Mouse (Mus musculus): Measurements from ENCODE around the gene Fan1. TPM values are rescaled to one million over a fixed set of nuclear protein-coding genes. Genes with fewer than 3 reads are reported as not detected.

Fan1 gene
- polyA plus RNA-seq, 1 experiment from 2014 or later: 6.4 TPM

DNA sequence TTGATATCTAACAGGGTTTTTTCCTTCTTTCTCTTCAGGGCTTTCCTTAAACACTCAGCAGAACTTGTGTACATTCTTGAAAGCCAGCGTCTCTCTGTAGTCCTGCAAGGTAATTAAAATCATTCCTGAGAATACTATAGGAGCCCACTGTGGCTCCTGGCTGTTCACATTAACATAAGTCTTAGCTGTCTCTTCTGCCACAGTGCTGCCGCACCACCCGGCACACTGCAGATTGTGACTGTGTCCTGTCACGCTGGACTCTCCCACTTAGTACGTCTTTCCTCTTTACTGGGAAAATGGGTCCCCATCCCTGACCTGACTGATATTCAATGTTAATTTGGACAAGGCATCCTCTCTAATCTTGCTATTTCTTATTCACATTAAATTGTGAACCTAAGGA is 52.8 kb downstream of the Fan1 start:
- H3K4me1 ChIP-seq (replicated peaks; ENCODE audit: control insufficient read depth, insufficient read depth, low read length): no peaks in the 10 kb centered on the region
- H3K9me3 ChIP-seq (ENCODE audit: control insufficient read depth, low read length): no peaks in the 10 kb centered on the region
- no peak overlapping the region for H3K4me3 ChIP-seq (ENCODE audit: low read depth, low read length)
- DNase-seq (ENCODE audit: low spot score): no peak
- WGBS: 89% methylated on average over 5 of the region's 5 CpGs
- H3K4me2 ChIP-seq (ENCODE audit: low read length): no peak overlapping the region
- no peak for ATAC-seq (replicated peaks; ENCODE audit: low FRiP score, low TSS enrichment, low read depth)
- no peak overlapping the region for H3K9ac ChIP-seq (ENCODE audit: low read length)
- H3K27me3 ChIP-seq (replicated peaks; ENCODE audit: control insufficient read depth, insufficient read depth, low read length): no peaks in the 10 kb centered on the region
- no peak overlapping the region for H3K27ac ChIP-seq (ENCODE audit: low read depth)
- H3K36me3 ChIP-seq (ENCODE audit: control insufficient read depth, insufficient read depth, low read length): peaks cover 36% of the 10 kb centered on the region

GRCm38 (mm10) chr7:64312811-64313210 is 61.1 kb downstream of the Fan1 start:
- Histone ChIP-seq H3K27me3 (replicated peaks; ENCODE audit: control insufficient read depth, insufficient read depth, low read length) (no peaks in the 10 kb centered on the region), H3K9me3 (ENCODE audit: control insufficient read depth, low read length) (no peaks in the 10 kb centered on the region), H3K36me3 (ENCODE audit: control insufficient read depth, insufficient read depth, low read length) (peaks cover 23% of the 10 kb centered on the region), H3K4me3 (ENCODE audit: low read depth, low read length) (no peak overlapping the region), H3K4me1 (replicated peaks; ENCODE audit: control insufficient read depth, insufficient read depth, low read length) (no peaks in the 10 kb centered on the region), H3K4me2 (ENCODE audit: low read length) (no peak overlapping the region), H3K27ac (ENCODE audit: low read depth) (no peak overlapping the region), H3K9ac (ENCODE audit: low read length) (no peak overlapping the region)
- WGBS: 64% methylated on average over 7 of the region's 7 CpGs
- DNase-seq (ENCODE audit: low spot score): no peak
- ATAC-seq (replicated peaks; ENCODE audit: low FRiP score, low TSS enrichment, low read depth): no peak

- Histone ChIP-seq H3K36me3 (ENCODE audit: control insufficient read depth, insufficient read depth, low read length) (peaks cover 18% of the 10 kb centered on the region; the same call in 1 of the 2 replicates), H3K4me1 (replicated peaks; ENCODE audit: control insufficient read depth, insufficient read depth, low read length) (no peaks in the 10 kb centered on the region), H3K27me3 (replicated peaks; ENCODE audit: control insufficient read depth, insufficient read depth, low read length) (no peaks in the 10 kb centered on the region), H3K27ac (ENCODE audit: low read depth) (no peak overlapping the region), H3K4me3 (ENCODE audit: low read depth, low read length) (no peak overlapping the region), H3K4me2 (ENCODE audit: low read length) (no peak overlapping the region), H3K9ac (ENCODE audit: low read length) (no peak overlapping the region), H3K9me3 (ENCODE audit: control insufficient read depth, low read length) (no peaks in the 10 kb centered on the region)
- 55% methylated on average over 2 of the region's 2 CpGs for WGBS
- no peak for ATAC-seq (replicated peaks; ENCODE audit: low FRiP score, low TSS enrichment, low read depth)
- DNase-seq (ENCODE audit: low spot score): no peak
These were observed 63.1 kb downstream of the Fan1 start for GRCm38 (mm10) chr7:64310756-64311155.

- ATAC-seq (replicated peaks; ENCODE audit: low FRiP score, low TSS enrichment, low read depth) (no peak), DNase-seq (ENCODE audit: low spot score) (no peak)
- H3K4me2 ChIP-seq (ENCODE audit: low read length): no peak overlapping the region
- H3K9me3 ChIP-seq (ENCODE audit: control insufficient read depth, low read length): no peaks in the 10 kb centered on the region
- H3K36me3 ChIP-seq (ENCODE audit: control insufficient read depth, insufficient read depth, low read length): peaks cover 18% of the 10 kb centered on the region; the same call in 1 of the 2 replicates
- H3K9ac ChIP-seq (ENCODE audit: low read length): no peak overlapping the region
- H3K27me3 ChIP-seq (replicated peaks; ENCODE audit: control insufficient read depth, insufficient read depth, low read length): no peaks in the 10 kb centered on the region
- no peaks in the 10 kb centered on the region for H3K4me1 ChIP-seq (replicated peaks; ENCODE audit: control insufficient read depth, insufficient read depth, low read length)
- H3K4me3 ChIP-seq (ENCODE audit: low read depth, low read length): no peak overlapping the region
- H3K27ac ChIP-seq (ENCODE audit: low read depth): no peak overlapping the region
- WGBS: 80% methylated on average over 7 of the region's 7 CpGs
These were observed 63.7 kb downstream of the Fan1 start for GRCm38 (mm10) chr7:64310241-64310640.

Other genes with a start within 250 kb of the Fan1 start
- gene Trpm1, start 220.3 kb downstream of the Fan1 start, polyA plus RNA-seq (2014; fragmentation: Nextera tagmentation; extraction: Ambion mirVana): not detected in 2 replicates
- gene Mtmr10, start 86.4 kb downstream of the Fan1 start, polyA plus RNA-seq (2014; fragmentation: Nextera tagmentation; extraction: Ambion mirVana): 8.8 and 10.1 TPM in 2 replicates
- gene Mphosph10, start 18.2 kb upstream of the Fan1 start, polyA plus RNA-seq (2014; fragmentation: Nextera tagmentation; extraction: Ambion mirVana): 40.5 and 44.1 TPM in 2 replicates
- 78.5 and 93.3 TPM in 2 replicates for gene Mcee, start 18.5 kb upstream of the Fan1 start, polyA plus RNA-seq (2014; fragmentation: Nextera tagmentation; extraction: Ambion mirVana)
- 7.7 and 9.6 TPM in 2 replicates for gene Apba2, start 127.6 kb upstream of the Fan1 start, polyA plus RNA-seq (2014; fragmentation: Nextera tagmentation; extraction: Ambion mirVana)